Mouse (Mus musculus) layer of hippocampus, adult 6 months (tissue): ENCODE results near the gene Gm21897. TPM values are rescaled to one million over a fixed set of nuclear protein-coding genes. Genes with fewer than 3 reads are reported as not detected.

Experiments used
- long read RNA-seq, 2 experiments: library from polyadenylated mRNA; unstranded; transcript quantifications; one replicate each; pipeline ENCODE4 v2.0.0; 2019 to 2020
- polyA plus RNA-seq: library from polyadenylated mRNA; unstranded; fragments of <200 nt; fragmentation: Nextera tagmentation; gene quantifications from 2 replicates; pipeline ENCODE4 v1.2.3, GENCODE M21; 2021

Gm21897 gene
- polyA plus RNA-seq = not detected in 2 replicates
- long read RNA-seq, experiment 1 = 0 reads
- long read RNA-seq, experiment 2 = 0 reads

GRCm38 (mm10) chr16:15317158-15317557 is at the start of gene Gm21897:
Gm21897 (plus strand) TSS chr16:15317458.

